Mouse (Mus musculus): ENCODE measurements at regions not wholly inside any gene's neighbourhood (a gene's known extent, or its start where the extent isn't known, plus 50 kb on each side); places are given as distances from the start of the nearest gene placed in this dataset.

DNA sequence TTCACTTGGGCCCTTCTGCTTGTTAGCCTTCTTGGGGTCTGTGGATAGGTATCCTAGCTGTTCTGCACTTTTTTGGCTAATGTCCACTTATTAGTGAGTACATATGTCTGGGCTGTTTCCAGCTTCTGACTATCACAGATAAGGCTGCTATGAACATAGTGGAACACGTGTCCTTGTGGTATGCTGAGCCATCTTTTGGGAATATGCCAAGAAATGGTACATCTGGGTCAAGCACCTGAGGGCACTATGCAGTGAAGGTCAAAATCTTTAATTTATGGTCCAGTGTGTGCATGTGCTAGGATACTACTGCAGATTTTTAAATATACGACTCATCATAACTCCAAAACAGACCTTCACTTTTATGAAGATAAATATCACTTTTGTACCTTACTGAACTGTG, 196.3 kb downstream of the Ptbp2 start:
- no peak for TF ChIP-seq CTCF (IDR thresholded peaks at IDR 0.05; ENCODE audit: low read depth, low read length)
- TF ChIP-seq POLR2A (IDR thresholded peaks at IDR 0.05; ENCODE audit: extremely low read depth, insufficient read depth, low read length) = no peak
